Mouse (Mus musculus) limb, embryonic 14.5 days (tissue): ENCODE measurements at regions not wholly inside any gene's neighbourhood (a gene's known extent, or its start where the extent isn't known, plus 50 kb on each side); places are given as distances from the start of the nearest gene placed in this dataset.
"Not testable (repeated sequence)": the region's sequence is repeated elsewhere in the genome, so short reads cannot be mapped to it uniquely, and the experiment has no call there.

Experiments used
- ATAC-seq: fragments of 200-750 bp; cut with Nextera tagmentation; 2 replicates; pipeline ENCODE4 v1.8.0; 2017; ENCODE audit warnings: low read depth, moderate number of reproducible peaks, moderate TSS enrichment; ENCODE audit not compliant: low FRiP score
- DNase-seq: peaks from one replicate; pipeline ENCODE4 v3.0.0-alpha.2; 2015; ENCODE audit warnings: low spot score
- H3K27ac ChIP-seq: fragments of 300-500 bp; sonication (generic); replicated peaks from 2 replicates; pipeline ENCODE4 v1.5.1; 2014; ENCODE audit warnings: low read depth, mild to moderate bottlenecking, low read length, moderate library complexity, mixed read lengths
- H3K27me3 ChIP-seq: fragments of 300-500 bp; sonication (generic); 2 replicates; pipeline ENCODE4 v1.6.1; 2014; ENCODE audit warnings: low read length, mixed read lengths; ENCODE audit not compliant: control insufficient read depth, insufficient read depth
- H3K36me3 ChIP-seq: fragments of 300-500 bp; sonication (generic); 2 replicates; pipeline ENCODE4 v1.6.1; 2014; ENCODE audit warnings: mild to moderate bottlenecking, low read length, moderate library complexity, mixed read lengths; ENCODE audit not compliant: control insufficient read depth, insufficient read depth
- H3K4me1 ChIP-seq: fragments of 300-500 bp; sonication (generic); 2 replicates; pipeline ENCODE4 v1.6.1; 2014; ENCODE audit warnings: antibody characterized with exemption, low read length, mixed read lengths; ENCODE audit not compliant: control insufficient read depth, insufficient read depth
- H3K4me2 ChIP-seq: fragments of 300-500 bp; sonication (generic); replicated peaks from 2 replicates; pipeline ENCODE4 v1.6.1; 2014; ENCODE audit warnings: low read depth, mild to moderate bottlenecking, low read length, moderate library complexity; ENCODE audit not compliant: severe bottlenecking
- H3K4me3 ChIP-seq: fragments of 300-500 bp; sonication (generic); replicated peaks from 2 replicates; pipeline ENCODE4 v1.5.1; 2014; ENCODE audit warnings: low read length
- H3K9ac ChIP-seq: fragments of 300-500 bp; sonication (generic); 2 replicates; pipeline ENCODE4 v1.6.1; 2014; ENCODE audit warnings: mild to moderate bottlenecking, low read depth, low read length, moderate library complexity; ENCODE audit not compliant: severe bottlenecking
- H3K9me3 ChIP-seq: fragments of 300-500 bp; sonication (generic); 2 replicates; pipeline ENCODE4 v1.6.1; 2016; ENCODE audit warnings: low read length; ENCODE audit not compliant: control insufficient read depth
- POLR2A ChIP-seq: fragments of 200-500 bp; IDR thresholded peaks from 2 replicates; pipeline ENCODE4 v1.8.0; 2012; ENCODE audit warnings: inconsistent platforms, mild to moderate bottlenecking, moderate library complexity, borderline replicate concordance; ENCODE audit not compliant: insufficient read depth, insufficient read length; ENCODE audit errors: extremely low read depth
- WGBS: fragments of 180-500 bp; shearing (Covaris S2); extraction: QIAGEN DNeasy Blood & Tissue Kit; methylation state at CpG from one replicate; pipeline ENCODE4 v1.1.7; 2014; 5-methylcytosine and 5-hydroxymethylcytosine counted together

GRCm38 (mm10) chr11:8763448-8763847 is 99.1 kb upstream of the Tns3 start:
- ATAC-seq, result peak; percentile 58
- DNase-seq, result peak; percentile 45

GRCm38 (mm10) chr11:8762133-8762532 is 97.8 kb upstream of the Tns3 start:
- Histone ChIP-seq H3K27ac (no peak overlapping the region; the same call in 1 of the 2 replicates), H3K4me3 (no peak overlapping the region), H3K27me3 (no peaks in the 10 kb centered on the region), H3K4me1 (peaks cover 36% of the 10 kb centered on the region), H3K9ac (no peak overlapping the region), H3K36me3 (no peaks in the 10 kb centered on the region), H3K9me3 (no peaks in the 10 kb centered on the region), H3K4me2 (no peak overlapping the region)
- TF ChIP-seq POLR2A, result no peak
- ATAC-seq (peak; percentile 36; the same call in 1 of the 2 replicates), DNase-seq (no peak)
- 47% methylated on average over 2 of the region's 2 CpGs for WGBS

More at GRCm38 (mm10) chr11:8763448-8763847, 99.1 kb upstream of the Tns3 start:
- peaks cover 36% of the 10 kb centered on the region for H3K4me1 ChIP-seq
- no peak overlapping the region for H3K4me3 ChIP-seq
- H3K9me3 ChIP-seq, result no peaks in the 10 kb centered on the region
- H3K27me3 ChIP-seq, result no peaks in the 10 kb centered on the region
- H3K4me2 ChIP-seq, result no peak overlapping the region; the same call in 1 of the 2 replicates
- peak overlapping the region; percentile 53; the same call in 1 of the 2 replicates for H3K27ac ChIP-seq
- H3K36me3 ChIP-seq, result no peaks in the 10 kb centered on the region
- no peak for TF ChIP-seq POLR2A
- 18% methylated on average over 7 of the region's 7 CpGs for WGBS
- no peak overlapping the region for H3K9ac ChIP-seq

DNA sequence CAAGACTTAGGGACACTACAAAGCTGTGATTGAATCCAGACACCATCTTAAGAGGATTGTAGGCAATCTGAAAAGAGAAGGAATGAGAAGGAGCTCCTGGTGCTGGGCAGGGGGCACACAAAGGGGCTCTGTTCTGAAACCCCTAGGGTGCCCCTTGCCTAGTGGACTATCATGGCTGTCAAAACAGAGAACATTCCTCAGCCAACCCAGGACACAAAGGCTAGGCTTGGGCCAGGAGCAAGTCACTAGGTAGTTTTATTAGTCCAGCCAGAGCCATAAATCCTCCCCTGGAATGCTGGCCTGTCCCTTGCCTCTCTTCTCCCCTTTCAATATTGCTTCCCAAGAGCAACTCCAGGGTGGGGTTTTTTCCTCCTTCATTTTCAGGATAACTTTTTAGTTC is 97.3 kb upstream of the Tns3 start:
- DNase-seq (peak; percentile 63), ATAC-seq (peak; percentile 64)
- Histone ChIP-seq H3K36me3 (no peaks in the 10 kb centered on the region), H3K27me3 (no peaks in the 10 kb centered on the region), H3K4me1 (peaks cover 33% of the 10 kb centered on the region), H3K9ac (no peak overlapping the region), H3K4me2 (no peak overlapping the region), H3K4me3 (no peak overlapping the region), H3K9me3 (no peaks in the 10 kb centered on the region), H3K27ac (peak overlapping the region; percentile 55; the same call in 1 of the 2 replicates)
- TF ChIP-seq POLR2A, result no peak

DNA sequence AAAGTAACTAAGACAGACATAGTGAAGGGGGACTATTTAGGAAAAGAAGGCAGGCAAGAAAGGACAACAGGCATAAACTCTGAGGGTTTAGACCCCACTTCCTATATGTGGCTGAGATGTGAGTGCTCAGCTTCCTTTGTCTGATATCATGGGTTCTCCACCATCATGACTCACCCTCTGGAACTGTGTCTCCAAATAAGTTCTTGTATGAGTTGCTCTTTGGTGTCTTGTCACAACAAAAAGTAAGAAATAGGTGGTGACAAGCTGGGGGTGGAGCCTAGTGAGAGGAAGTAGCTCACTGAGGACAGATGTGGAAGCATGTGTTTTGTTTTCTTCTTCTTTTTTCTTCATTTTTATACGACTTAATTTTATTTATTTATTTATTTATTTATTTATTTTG is 95.5 kb upstream of the Tns3 start:
- DNase-seq (no peak), ATAC-seq (no peak)
- Histone ChIP-seq H3K27me3 (no peaks in the 10 kb centered on the region), H3K27ac (no peak overlapping the region), H3K9me3 (no peaks in the 10 kb centered on the region), H3K4me1 (peaks cover 29% of the 10 kb centered on the region), H3K4me3 (no peak overlapping the region), H3K36me3 (no peaks in the 10 kb centered on the region), H3K4me2 (no peak overlapping the region), H3K9ac (no peak overlapping the region)
- WGBS, result 94% methylated on average over 1 of the region's 1 CpGs
- TF ChIP-seq POLR2A, result no peak

DNA sequence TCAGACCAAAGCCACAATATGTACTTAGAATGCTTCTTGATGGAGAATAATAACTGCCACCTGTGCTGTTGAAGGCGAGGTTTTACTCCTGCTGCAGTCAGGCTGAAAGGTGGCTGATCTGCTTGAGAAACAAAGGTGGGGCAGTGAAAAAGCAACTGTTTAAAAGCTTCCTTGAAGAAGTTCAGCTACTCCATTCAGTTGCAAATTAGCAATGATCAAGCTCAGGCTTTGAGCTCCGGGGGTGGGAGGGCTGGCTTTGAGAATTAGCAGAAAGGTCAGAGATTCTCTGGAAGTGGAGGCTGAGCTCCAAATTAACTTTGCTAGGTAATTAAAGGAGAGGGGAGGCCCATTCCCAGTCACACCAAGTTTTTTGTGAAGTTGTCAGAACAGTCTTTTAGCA is 90.2 kb upstream of the Tns3 start:
- not testable (repeated sequence) for H3K27me3 ChIP-seq, H3K4me2 ChIP-seq, ATAC-seq, H3K9me3 ChIP-seq, H3K27ac ChIP-seq, H3K4me1 ChIP-seq, H3K36me3 ChIP-seq, H3K9ac ChIP-seq, DNase-seq, H3K4me3 ChIP-seq
- WGBS, result 46% methylated on average over 2 of the region's 2 CpGs

- H3K9ac ChIP-seq, H3K36me3 ChIP-seq, H3K27ac ChIP-seq, H3K9me3 ChIP-seq, ATAC-seq, DNase-seq, H3K4me2 ChIP-seq, H3K27me3 ChIP-seq, H3K4me3 ChIP-seq, H3K4me1 ChIP-seq: not testable (repeated sequence)
- 54% methylated on average over 3 of the region's 3 CpGs for WGBS
Observed at GRCm38 (mm10) chr11:8735784-8736183, 71.4 kb upstream of the Tns3 start.
